Mouse (Mus musculus) neural tube, embryonic 15.5 days (tissue): Measurements from ENCODE around the gene Rimklb. TPM values are rescaled to one million over a fixed set of nuclear protein-coding genes. Genes with fewer than 3 reads are reported as not detected.
A peak's percentile ranks its signal among the peaks of the same experiment; 100 is the strongest.
"Not testable (repeated sequence)": the region's sequence is repeated elsewhere in the genome, so short reads cannot be mapped to it uniquely, and the experiment has no call there.

ENCODE experiments used
- ATAC-seq: fragments of 200-750 bp; cut with Nextera tagmentation; 2 replicates; pipeline ENCODE4 v1.8.0; 2017; ENCODE audit warnings: mild to moderate bottlenecking, moderate TSS enrichment, moderate library complexity; ENCODE audit not compliant: low FRiP score
- H3K27ac ChIP-seq: fragments of 300-500 bp; sonication (generic); replicated peaks from 2 replicates; pipeline ENCODE4 v1.5.1; 2015; ENCODE audit warnings: mild to moderate bottlenecking, inconsistent platforms
- H3K27me3 ChIP-seq: fragments of 300-500 bp; sonication (generic); replicated peaks from 2 replicates; pipeline ENCODE4 v1.6.1; 2015; ENCODE audit warnings: inconsistent platforms
- H3K36me3 ChIP-seq: fragments of 300-500 bp; sonication (generic); 2 replicates; pipeline ENCODE4 v1.6.1; 2015; ENCODE audit warnings: inconsistent platforms
- H3K4me1 ChIP-seq: fragments of 300-500 bp; sonication (generic); 2 replicates; pipeline ENCODE4 v1.6.1; 2015; ENCODE audit warnings: inconsistent platforms
- H3K4me2 ChIP-seq: fragments of 300-500 bp; sonication (generic); 2 replicates; pipeline ENCODE4 v1.6.1; 2015; ENCODE audit warnings: inconsistent platforms, mild to moderate bottlenecking, moderate library complexity
- H3K4me3 ChIP-seq: fragments of 300-500 bp; sonication (generic); replicated peaks from 2 replicates; pipeline ENCODE4 v1.5.1; 2015; ENCODE audit warnings: mild to moderate bottlenecking, inconsistent platforms
- H3K9ac ChIP-seq: fragments of 300-500 bp; sonication (generic); replicated peaks from 2 replicates; pipeline ENCODE4 v1.6.1; 2015; ENCODE audit warnings: mild to moderate bottlenecking, inconsistent platforms
- H3K9me3 ChIP-seq: fragments of 300-500 bp; sonication (generic); replicated peaks from 2 replicates; pipeline ENCODE4 v1.6.1; 2016; ENCODE audit warnings: inconsistent platforms
- WGBS: fragments of 180-500 bp; shearing (Covaris S2); methylation state at CpG from one replicate; pipeline ENCODE4 v1.1.7; 2015; ENCODE audit warnings: mixed read lengths; 5-methylcytosine and 5-hydroxymethylcytosine counted together
- polyA plus RNA-seq: library from polyadenylated mRNA; unstranded; fragments of >200 nt; fragmentation: Nextera tagmentation; extraction: Ambion mirVana; gene quantifications from 2 replicates; pipeline ENCODE4 v1.2.1, GENCODE M21; 2015

The Rimklb gene
- polyA plus RNA-seq, 1 experiment from 2014 or later: 103 TPM

GRCm38 (mm10) chr6:122523289-122523688 lies 24.7 kb upstream of the Rimklb start:
- no peak overlapping the region for H3K27ac ChIP-seq
- no peak for ATAC-seq
- H3K27me3 ChIP-seq: no peaks in the 10 kb centered on the region
- no peak overlapping the region for H3K4me2 ChIP-seq
- no peak overlapping the region for H3K9ac ChIP-seq
- H3K4me1 ChIP-seq: no peaks in the 10 kb centered on the region
- no peak overlapping the region for H3K4me3 ChIP-seq
- H3K36me3 ChIP-seq: no peaks in the 10 kb centered on the region
- 86% methylated on average over 8 of the region's 8 CpGs for WGBS
- H3K9me3 ChIP-seq: no peaks in the 10 kb centered on the region

DNA sequence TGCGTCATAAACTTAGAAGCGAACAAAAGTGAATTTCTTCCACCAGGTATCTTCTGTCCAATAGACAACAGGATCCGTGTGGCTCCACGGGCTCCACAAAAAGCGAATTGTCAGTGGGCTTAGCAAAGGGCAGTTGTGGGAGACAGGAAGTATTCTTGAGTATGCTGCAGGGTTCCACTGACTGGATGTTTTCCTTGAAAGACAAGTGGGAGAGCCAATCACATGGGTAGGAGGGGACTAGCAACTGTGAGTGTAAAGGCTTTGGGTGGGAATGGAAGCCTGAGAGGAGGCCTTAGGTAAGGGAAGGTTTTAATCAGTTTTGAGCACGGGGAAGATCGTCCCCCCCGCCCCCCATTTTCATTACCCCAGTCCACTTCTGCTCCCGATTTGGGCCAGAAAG lies 24.0 kb upstream of the Rimklb start:
- Histone ChIP-seq H3K4me3 (no peak overlapping the region), H3K27me3 (no peaks in the 10 kb centered on the region), H3K4me2 (peak overlapping the region; percentile 9; the same call in 1 of the 2 replicates), H3K27ac (no peak overlapping the region), H3K36me3 (no peaks in the 10 kb centered on the region), H3K9ac (no peak overlapping the region), H3K9me3 (no peaks in the 10 kb centered on the region), H3K4me1 (no peaks in the 10 kb centered on the region)
- WGBS: 75% methylated on average over 9 of the region's 9 CpGs
- ATAC-seq: peak; percentile 78

- no peak for ATAC-seq
These were observed 20.8 kb upstream of the Rimklb start for GRCm38 (mm10) chr6:122519384-122519783.

GRCm38 (mm10) chr6:122517668-122518067 lies 19.1 kb upstream of the Rimklb start:
- Histone ChIP-seq H3K27ac (no peak overlapping the region), H3K36me3 (no peaks in the 10 kb centered on the region), H3K4me1 (no peaks in the 10 kb centered on the region), H3K9me3 (no peaks in the 10 kb centered on the region), H3K4me2 (no peak overlapping the region), H3K9ac (no peak overlapping the region), H3K27me3 (no peaks in the 10 kb centered on the region), H3K4me3 (no peak overlapping the region)
- 83% methylated on average over 1 of the region's 1 CpGs for WGBS
- no peak for ATAC-seq

More at GRCm38 (mm10) chr6:122519384-122519783, 20.8 kb upstream of the Rimklb start:
- Histone ChIP-seq H3K36me3 (no peaks in the 10 kb centered on the region), H3K9me3 (no peaks in the 10 kb centered on the region), H3K4me2 (no peak overlapping the region), H3K27me3 (no peaks in the 10 kb centered on the region), H3K9ac (no peak overlapping the region), H3K4me1 (no peaks in the 10 kb centered on the region), H3K4me3 (no peak overlapping the region), H3K27ac (no peak overlapping the region)
- 33% methylated on average over 2 of the region's 2 CpGs for WGBS

DNA sequence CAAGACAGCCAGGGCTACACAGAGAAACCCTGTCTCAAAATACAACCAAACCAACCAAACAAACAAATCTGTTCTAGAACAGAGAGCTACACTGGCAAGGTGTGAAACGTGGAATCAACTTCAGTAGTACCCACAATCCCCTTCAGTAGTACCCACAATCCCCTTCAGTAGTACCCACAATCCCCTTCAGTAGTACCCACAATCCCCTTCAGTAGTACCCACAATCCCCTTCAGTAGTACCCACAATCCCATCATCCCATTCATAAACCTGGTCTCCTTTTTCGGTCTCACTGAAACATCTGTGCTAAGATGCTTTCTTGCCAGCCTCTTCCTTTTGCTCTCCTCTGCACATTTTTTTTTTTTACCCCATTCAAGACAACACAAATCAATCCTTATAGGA lies 17.2 kb upstream of the Rimklb start:
- not testable (repeated sequence) for H3K36me3 ChIP-seq, H3K9ac ChIP-seq, H3K4me3 ChIP-seq, H3K27me3 ChIP-seq, H3K4me2 ChIP-seq, H3K9me3 ChIP-seq, H3K4me1 ChIP-seq, H3K27ac ChIP-seq, ATAC-seq
- 95% methylated on average over 2 of the region's 2 CpGs for WGBS

DNA sequence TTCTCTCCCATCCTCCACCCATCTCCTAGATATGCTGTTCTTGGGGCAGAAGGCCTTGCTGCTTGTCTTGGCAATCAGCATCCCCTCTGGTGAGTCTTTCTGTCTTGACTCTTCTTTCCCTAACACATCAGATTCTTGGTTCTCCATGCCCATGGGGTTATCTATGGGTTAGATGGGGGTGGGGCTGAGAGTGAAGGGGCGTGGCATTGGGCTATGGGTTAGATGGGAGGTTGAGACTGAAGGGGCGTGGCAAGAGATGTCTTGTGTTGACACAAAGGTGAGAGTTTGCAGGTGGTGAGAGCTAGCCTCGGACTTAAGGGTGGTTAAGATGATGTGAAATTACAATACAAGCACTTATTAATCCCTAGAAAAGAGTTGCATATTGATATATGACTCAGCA lies 15.8 kb upstream of the Rimklb start:
- no peak for ATAC-seq
- Histone ChIP-seq H3K36me3 (no peaks in the 10 kb centered on the region), H3K27ac (no peak overlapping the region), H3K4me1 (no peaks in the 10 kb centered on the region), H3K9ac (no peak overlapping the region), H3K4me3 (no peak overlapping the region), H3K4me2 (no peak overlapping the region), H3K9me3 (no peaks in the 10 kb centered on the region), H3K27me3 (no peaks in the 10 kb centered on the region)
- WGBS: 80% methylated on average over 3 of the region's 3 CpGs

GRCm38 (mm10) chr6:122512914-122513878 lies 14.6 kb upstream of the Rimklb start:
- Histone ChIP-seq H3K27me3 (no peaks in the 10 kb centered on the region), H3K27ac (no peak overlapping the region), H3K9me3 (no peaks in the 10 kb centered on the region), H3K4me3 (no peak overlapping the region), H3K9ac (no peak overlapping the region), H3K36me3 (no peaks in the 10 kb centered on the region), H3K4me1 (no peaks in the 10 kb centered on the region), H3K4me2 (no peak overlapping the region)
- ATAC-seq: no peak
- WGBS: 73% methylated on average over 12 of the region's 12 CpGs

GRCm38 (mm10) chr6:122508494-122508893 lies 9.9 kb upstream of the Rimklb start:
- Histone ChIP-seq H3K27me3 (no peaks in the 10 kb centered on the region), H3K36me3 (no peaks in the 10 kb centered on the region), H3K9me3 (no peaks in the 10 kb centered on the region), H3K27ac (no peak overlapping the region), H3K4me3 (no peak overlapping the region), H3K4me1 (no peaks in the 10 kb centered on the region), H3K4me2 (no peak overlapping the region), H3K9ac (no peak overlapping the region)
- ATAC-seq: no peak
- 86% methylated on average over 8 of the region's 8 CpGs for WGBS

DNA sequence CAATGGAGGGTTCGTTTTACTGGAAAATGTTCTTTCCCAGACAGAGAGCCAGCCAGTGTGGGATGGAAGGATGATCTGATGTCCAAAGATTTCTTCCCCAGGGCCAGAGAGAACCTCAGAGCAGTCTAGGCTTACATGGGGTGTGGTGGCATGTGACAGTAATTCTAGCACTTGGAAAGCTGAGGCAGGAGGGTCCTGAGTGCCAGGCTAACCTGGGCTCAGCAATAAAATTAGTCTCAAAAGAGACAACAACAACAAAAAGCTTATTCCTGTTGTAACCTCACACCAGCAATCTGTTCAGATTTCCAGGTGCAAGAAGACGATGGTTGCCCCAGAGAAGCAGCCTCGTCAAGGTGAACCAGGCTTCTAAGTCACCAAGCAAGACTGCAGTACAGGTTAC lies 7.0 kb upstream of the Rimklb start, which contains the start of gene Mfap5:
Mfap5 (plus strand) TSS at position 301 of the 400 bp plus-strand sequence.
- 89% methylated on average over 3 of the region's 3 CpGs for WGBS
- Histone ChIP-seq H3K9ac (no peak within 1 kb of the TSS), H3K36me3 (no peaks in the 10 kb centered on the region), H3K27ac (no peak within 1 kb of the TSS), H3K4me2 (no peak within 1 kb of the TSS), H3K9me3 (no peaks in the 10 kb centered on the region), H3K4me1 (no peaks in the 10 kb centered on the region), H3K4me3 (no peak within 1 kb of the TSS), H3K27me3 (no peaks in the 10 kb centered on the region)
- no peak for ATAC-seq

GRCm38 (mm10) chr6:122505041-122505440 lies 6.5 kb upstream of the Rimklb start:
- no peak overlapping the region for H3K9ac ChIP-seq

GRCm38 (mm10) chr6:122496501-122496900 lies 2.1 kb downstream of the Rimklb start:
- 31% methylated on average over 5 of the region's 5 CpGs for WGBS
- no peak overlapping the region for H3K9ac ChIP-seq
- H3K4me1 ChIP-seq: peaks cover 40% of the 10 kb centered on the region
- no peaks in the 10 kb centered on the region for H3K36me3 ChIP-seq
- H3K4me3 ChIP-seq: no peak overlapping the region
- no peaks in the 10 kb centered on the region for H3K9me3 ChIP-seq
- H3K27me3 ChIP-seq: no peaks in the 10 kb centered on the region
- ATAC-seq: peak; percentile 12; the same call in 1 of the 2 replicates
- H3K27ac ChIP-seq: peak overlapping the region; percentile 72
- H3K4me2 ChIP-seq: no peak overlapping the region

More at GRCm38 (mm10) chr6:122505041-122505440, 6.5 kb upstream of the Rimklb start:
- no peak overlapping the region for H3K4me3 ChIP-seq
- no peaks in the 10 kb centered on the region for H3K27me3 ChIP-seq
- ATAC-seq: no peak
- no peaks in the 10 kb centered on the region for H3K36me3 ChIP-seq
- WGBS: 64% methylated on average over 4 of the region's 4 CpGs
- no peaks in the 10 kb centered on the region for H3K4me1 ChIP-seq
- H3K9me3 ChIP-seq: no peaks in the 10 kb centered on the region
- H3K27ac ChIP-seq: no peak overlapping the region
- H3K4me2 ChIP-seq: no peak overlapping the region
